Mouse (Mus musculus) heart, embryonic 14.5 days (tissue): ENCODE results near the gene Gimap7. TPM values are rescaled to one million over a fixed set of nuclear protein-coding genes. Genes with fewer than 3 reads are reported as not detected.

Experiments
- ATAC-seq: fragments of 200-750 bp; cut with Nextera tagmentation; 2 replicates; pipeline ENCODE4 v1.8.0; 2017; ENCODE audit warnings: low read depth, moderate TSS enrichment; ENCODE audit not compliant: insufficient number of reproducible peaks, insufficient read depth, low FRiP score
- H3K27ac ChIP-seq, 2 experiments: fragments of 200-500 bp in 1 of 2; fragments of 300-500 bp in 1 of 2; sonication (generic) in 1 of 2; replicated peaks in 1 of 2; 2 replicates each; pipeline ENCODE4 v1.5.1; 2012 to 2014; ENCODE audit warnings: low read depth in 2 of 2, low read length in 2 of 2, control low read depth in 1 of 2, mild to moderate bottlenecking in 1 of 2, mixed read lengths in 1 of 2; ENCODE audit not compliant: control insufficient read depth in 1 of 2, insufficient read depth in 1 of 2
- H3K27me3 ChIP-seq: fragments of 300-500 bp; sonication (generic); 2 replicates; pipeline ENCODE4 v1.6.1; 2014; ENCODE audit warnings: mild to moderate bottlenecking, low read length, control low read depth; ENCODE audit not compliant: control insufficient read depth, insufficient read depth
- H3K36me3 ChIP-seq: fragments of 300-500 bp; sonication (generic); 2 replicates; pipeline ENCODE4 v1.6.1; 2014; ENCODE audit warnings: mild to moderate bottlenecking, control low read depth, low read length, mixed read lengths; ENCODE audit not compliant: control insufficient read depth, insufficient read depth
- H3K4me1 ChIP-seq, 2 experiments: fragments of 200-500 bp in 1 of 2; fragments of 300-500 bp in 1 of 2; sonication (generic) in 1 of 2; 2 replicates each; pipeline ENCODE4 v1.6.1; 2012 to 2014; ENCODE audit warnings: low read length in 2 of 2, control low read depth in 1 of 2, mixed read lengths in 1 of 2; ENCODE audit not compliant: control insufficient read depth in 2 of 2, insufficient read depth in 2 of 2
- H3K4me2 ChIP-seq: fragments of 300-500 bp; sonication (generic); 2 replicates; pipeline ENCODE4 v1.6.1; 2014; ENCODE audit warnings: mild to moderate bottlenecking, low read length
- H3K4me3 ChIP-seq, 2 experiments: fragments of 200-500 bp in 1 of 2; fragments of 300-500 bp in 1 of 2; sonication (generic) in 1 of 2; 2 replicates each; pipeline ENCODE4 v1.5.1; 2012 to 2014; ENCODE audit warnings: low read length in 2 of 2, mild to moderate bottlenecking in 2 of 2, control low read depth in 1 of 2, low read depth in 1 of 2, moderate library complexity in 1 of 2; ENCODE audit not compliant: control insufficient read depth in 1 of 2, insufficient read depth in 1 of 2
- H3K9ac ChIP-seq: fragments of 300-500 bp; sonication (generic); 2 replicates; pipeline ENCODE4 v1.6.1; 2014; ENCODE audit warnings: mild to moderate bottlenecking, low read length
- H3K9me3 ChIP-seq: fragments of 300-500 bp; sonication (generic); 2 replicates; pipeline ENCODE4 v1.6.1; 2016; ENCODE audit warnings: low read length, control low read depth; ENCODE audit not compliant: control insufficient read depth
- WGBS: fragments of 180-500 bp; shearing (Covaris S2); extraction: QIAGEN DNeasy Blood & Tissue Kit; methylation state at CpG from one replicate; pipeline ENCODE4 v1.1.7; 2014; 5-methylcytosine and 5-hydroxymethylcytosine counted together
- polyA plus RNA-seq: library from polyadenylated mRNA; unstranded; fragments of >200 nt; fragmentation: Nextera tagmentation; extraction: Ambion mirVana; gene quantifications from 2 replicates; pipeline ENCODE4 v1.2.1, GENCODE M21; 2014

Gimap7 gene
- polyA plus RNA-seq, 1 experiment from 2014 or later, result not detected

DNA sequence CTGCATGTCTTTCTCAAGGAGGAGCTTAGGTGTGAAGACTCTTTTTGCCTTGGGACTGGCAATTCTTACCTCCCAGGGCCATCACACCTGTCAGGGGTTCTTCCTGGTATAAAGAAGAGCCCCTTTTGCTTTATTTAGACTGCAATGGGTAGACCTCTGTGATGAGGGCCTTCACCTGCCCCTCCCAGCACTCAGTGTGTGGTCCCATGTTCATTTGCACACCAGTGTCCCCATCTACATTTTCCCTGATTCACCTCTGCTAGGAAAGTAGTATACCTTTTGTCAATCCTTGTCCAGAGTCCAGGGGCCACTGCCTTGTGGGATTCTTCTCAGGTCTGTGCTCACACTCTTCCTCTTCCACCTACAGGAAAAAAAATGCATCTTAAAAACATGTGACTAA lies 14.3 kb upstream of the Gimap7 start:
- Histone ChIP-seq H3K9ac (no peak overlapping the region), H3K4me1 (no peaks in the 10 kb centered on the region), H3K36me3 (peaks cover 13% of the 10 kb centered on the region; the same call in 1 of the 2 replicates), H3K4me3 (no peak overlapping the region), H3K27me3 (no peaks in the 10 kb centered on the region), H3K4me2 (no peak overlapping the region), H3K9me3 (no peaks in the 10 kb centered on the region), H3K27ac (no peak overlapping the region)
- no peak for ATAC-seq

DNA sequence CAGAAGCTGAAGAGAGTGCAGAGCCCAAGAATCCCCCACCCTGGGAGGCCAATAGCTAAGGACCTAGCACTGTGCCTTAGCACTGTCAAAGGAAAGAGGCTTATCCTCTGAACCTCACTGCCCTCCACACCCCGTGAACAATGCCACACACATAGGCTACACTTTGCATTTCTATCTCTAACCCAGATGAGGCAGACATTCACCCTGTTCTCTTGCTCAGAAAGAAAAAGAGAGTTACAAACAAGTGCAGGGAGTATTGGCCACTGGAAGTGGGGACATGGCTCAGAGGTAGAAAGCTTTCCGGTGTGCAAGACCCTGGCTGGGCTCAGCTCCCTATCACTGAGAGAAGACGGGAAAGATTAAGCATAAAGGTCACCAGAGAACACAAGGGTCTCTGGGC lies 12.3 kb upstream of the Gimap7 start:
- Histone ChIP-seq H3K36me3 (peaks cover 13% of the 10 kb centered on the region; the same call in 1 of the 2 replicates), H3K9me3 (0 out of 2 replicates have a peak, but pooled peaks cover 2% of the 10 kb centered on the region), H3K4me3 (peak overlapping the region; percentile 7 to 19), H3K4me1 (no peaks in the 10 kb centered on the region), H3K27ac (peak overlapping the region; percentile 60 to 65; a peak in 3 of 4 replicates), H3K9ac (peak overlapping the region; percentile 55), H3K27me3 (no peaks in the 10 kb centered on the region), H3K4me2 (peak overlapping the region; percentile 34)
- no peak for ATAC-seq
- 33% methylated on average over 3 of the region's 3 CpGs for WGBS

DNA sequence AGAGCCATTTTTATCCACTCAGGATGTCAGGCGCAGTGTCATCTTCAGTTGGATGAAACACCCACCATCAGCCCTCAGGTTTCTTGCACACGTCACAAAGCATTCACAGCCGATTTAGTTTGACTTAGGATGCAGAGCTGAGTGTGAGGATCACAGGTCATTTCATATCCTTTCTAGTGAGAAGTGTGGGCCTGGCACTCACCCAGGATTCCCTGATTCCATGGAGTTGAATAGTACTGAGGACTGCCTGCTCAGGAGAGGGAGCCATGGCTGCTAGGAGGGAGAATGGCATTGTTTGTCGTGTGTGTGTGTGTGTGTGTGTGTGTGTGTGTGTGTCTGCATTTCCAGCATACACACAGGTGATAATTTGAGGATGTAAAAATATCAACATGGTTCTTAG lies 1.9 kb downstream of the Gimap7 start:
- ATAC-seq, result no peak
- no peak overlapping the region for H3K27ac ChIP-seq
- 69% methylated on average over 4 of the region's 4 CpGs for WGBS
- H3K4me2 ChIP-seq, result no peak overlapping the region
- H3K27me3 ChIP-seq, result no peaks in the 10 kb centered on the region
- H3K36me3 ChIP-seq, result no peaks in the 10 kb centered on the region
- no peak overlapping the region for H3K9ac ChIP-seq
- H3K4me1 ChIP-seq, result peaks cover 0 to 3% of the 10 kb centered on the region in 2 experiments; a peak in 1 of 4 replicates
- H3K4me3 ChIP-seq, result no peak overlapping the region
- no peaks in the 10 kb centered on the region for H3K9me3 ChIP-seq

DNA sequence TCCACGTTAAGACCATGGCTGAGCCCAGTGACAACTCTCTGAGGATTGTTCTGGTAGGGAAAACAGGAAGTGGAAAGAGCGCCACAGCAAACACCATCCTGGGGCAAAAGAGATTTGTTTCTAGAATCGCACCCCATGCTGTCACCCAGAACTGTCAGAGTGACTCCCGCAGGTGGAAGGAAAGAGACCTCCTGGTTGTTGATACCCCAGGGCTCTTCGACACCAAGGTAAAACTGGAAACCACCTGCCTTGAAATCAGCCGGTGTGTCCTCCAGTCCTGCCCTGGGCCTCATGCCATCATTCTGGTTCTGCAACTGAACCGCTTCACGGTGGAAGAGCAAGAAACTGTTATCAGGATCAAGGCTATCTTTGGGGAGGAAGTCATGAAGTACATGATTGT lies 5.0 kb downstream of the Gimap7 start:
- Histone ChIP-seq H3K9ac (no peak overlapping the region), H3K4me3 (no peak overlapping the region), H3K4me1 (peaks cover 0 to 9% of the 10 kb centered on the region in 2 experiments; a peak in 2 of 4 replicates), H3K4me2 (no peak overlapping the region), H3K27ac (no peak overlapping the region), H3K27me3 (no peaks in the 10 kb centered on the region), H3K9me3 (no peaks in the 10 kb centered on the region), H3K36me3 (no peaks in the 10 kb centered on the region)
- ATAC-seq, result no peak
- WGBS, result 67% methylated on average over 8 of the region's 8 CpGs

DNA sequence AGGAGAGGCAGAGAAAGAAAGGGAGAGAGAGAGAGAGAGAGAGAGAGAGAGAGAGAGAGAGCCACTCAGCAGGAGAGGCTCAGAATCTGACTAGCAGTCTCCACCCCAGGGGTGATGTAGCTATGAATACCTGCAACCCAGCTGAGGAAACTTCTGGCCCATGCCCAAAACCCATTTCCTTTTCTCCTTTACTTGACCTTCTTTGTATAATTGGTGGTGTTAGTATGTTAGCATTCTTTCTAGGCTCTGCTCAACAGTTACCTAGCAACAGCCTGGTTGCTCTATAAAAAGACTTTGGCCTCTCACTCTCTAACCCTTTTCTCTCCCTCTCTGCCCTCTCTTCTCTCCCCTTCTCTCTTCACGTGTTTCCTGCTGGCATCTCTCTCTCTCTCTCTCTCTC lies 7.1 kb downstream of the Gimap7 start:
- Histone ChIP-seq H3K27ac (peak overlapping the region; percentile 22 to 61; a peak in 2 of 4 replicates), H3K4me2 (peak overlapping the region; percentile 12; the same call in 1 of the 2 replicates), H3K9me3 (no peaks in the 10 kb centered on the region), H3K4me1 (peaks cover 0 to 9% of the 10 kb centered on the region in 2 experiments; a peak in 2 of 4 replicates), H3K36me3 (no peaks in the 10 kb centered on the region), H3K4me3 (no peak overlapping the region), H3K9ac (no peak overlapping the region), H3K27me3 (no peaks in the 10 kb centered on the region)
- WGBS, result 0% methylated on average over 1 of the region's 1 CpGs
- no peak for ATAC-seq

DNA sequence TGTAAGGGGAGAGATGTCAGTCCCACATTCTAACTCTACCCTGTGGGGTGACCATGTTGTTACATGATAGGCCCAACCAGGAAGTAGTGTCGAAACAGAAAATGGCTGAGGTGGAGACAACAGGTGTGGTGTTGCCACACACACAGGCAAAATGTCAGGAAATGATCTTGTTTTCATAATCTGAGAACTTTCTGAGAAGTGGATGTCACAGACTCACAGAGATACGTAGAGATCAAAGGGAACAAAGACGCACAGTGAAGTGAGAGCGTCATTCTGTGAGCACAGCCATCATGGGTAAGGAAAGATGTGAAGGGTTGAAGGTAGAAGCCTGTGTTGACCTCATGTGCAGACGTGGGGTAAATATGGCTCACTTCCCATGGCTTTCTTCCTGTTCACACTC lies 9.3 kb downstream of the Gimap7 start:
- 85% methylated on average over 5 of the region's 5 CpGs for WGBS
- Histone ChIP-seq H3K9ac (no peak overlapping the region), H3K4me3 (no peak overlapping the region), H3K9me3 (no peaks in the 10 kb centered on the region), H3K27me3 (no peaks in the 10 kb centered on the region), H3K4me2 (no peak overlapping the region), H3K36me3 (no peaks in the 10 kb centered on the region), H3K27ac (no peak overlapping the region), H3K4me1 (peaks cover 0 to 9% of the 10 kb centered on the region in 2 experiments; a peak in 2 of 4 replicates)
- ATAC-seq, result no peak

DNA sequence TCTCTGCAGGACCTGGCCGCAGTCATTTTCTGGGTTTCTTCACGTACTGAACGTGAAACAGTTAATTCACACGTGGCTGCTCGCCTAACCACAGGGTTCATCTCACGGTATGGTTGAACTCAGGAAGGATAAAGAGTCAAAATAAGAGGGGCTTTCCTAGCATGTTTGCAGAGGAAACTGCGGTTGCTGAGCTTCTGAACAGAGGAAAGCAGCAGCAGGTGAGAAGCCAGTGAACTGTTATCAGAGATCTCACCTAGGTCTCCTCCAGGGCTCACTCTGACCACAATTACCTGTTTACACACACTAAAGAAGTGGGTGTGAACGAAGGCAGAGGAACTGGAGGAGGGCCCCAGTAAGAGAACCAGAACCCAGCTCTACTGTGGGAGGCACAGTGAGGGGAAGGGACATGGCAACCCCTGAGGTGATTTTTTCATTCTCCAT lies 14.5 kb downstream of the Gimap7 start:
- H3K9ac ChIP-seq, result no peak overlapping the region
- no peak for ATAC-seq
- H3K27me3 ChIP-seq, result no peaks in the 10 kb centered on the region
- no peak overlapping the region for H3K4me2 ChIP-seq
- no peaks in the 10 kb centered on the region for H3K4me1 ChIP-seq
- no peak overlapping the region for H3K4me3 ChIP-seq
- no peaks in the 10 kb centered on the region for H3K9me3 ChIP-seq
- H3K27ac ChIP-seq, result no peak overlapping the region
- WGBS, result 38% methylated on average over 8 of the region's 8 CpGs
- no peaks in the 10 kb centered on the region for H3K36me3 ChIP-seq

DNA sequence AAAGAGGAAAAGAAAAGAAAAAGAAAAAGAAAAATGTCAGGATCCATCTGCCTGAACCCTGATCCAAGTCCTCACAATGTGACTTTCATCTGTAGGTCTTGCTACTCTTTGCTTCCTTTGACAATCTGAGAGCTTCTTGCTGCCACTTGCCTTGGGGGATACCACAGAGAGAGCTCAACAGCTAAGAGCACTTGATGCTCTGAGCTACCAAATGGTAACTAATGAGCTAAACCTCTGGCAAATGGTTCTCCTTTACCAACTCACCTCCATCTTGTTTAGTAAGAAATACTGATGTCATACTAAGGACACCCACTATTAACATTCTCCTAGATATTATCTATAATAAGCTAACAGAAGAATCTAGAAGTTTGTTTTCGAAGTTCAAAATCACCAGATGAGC lies 15.2 kb downstream of the Gimap7 start:
- Histone ChIP-seq H3K4me2 (no peak overlapping the region), H3K9me3 (no peaks in the 10 kb centered on the region), H3K4me3 (no peak overlapping the region), H3K9ac (no peak overlapping the region), H3K27ac (no peak overlapping the region), H3K27me3 (no peaks in the 10 kb centered on the region), H3K36me3 (no peaks in the 10 kb centered on the region), H3K4me1 (no peaks in the 10 kb centered on the region)
- 80% methylated on average over 1 of the region's 1 CpGs for WGBS
- ATAC-seq, result no peak
